Mouse (Mus musculus) midbrain, postnatal 0 days (tissue): Measurements from ENCODE around the gene Gm20518. TPM values are rescaled to one million over a fixed set of nuclear protein-coding genes. Genes with fewer than 3 reads are reported as not detected.

ENCODE experiments used
- ATAC-seq: fragments of 200-750 bp; cut with Nextera tagmentation; 2 replicates; pipeline ENCODE4 v1.8.0; 2017; ENCODE audit warnings: moderate number of reproducible peaks, mild to moderate bottlenecking, moderate TSS enrichment, moderate library complexity; ENCODE audit not compliant: low FRiP score
- DNase-seq: peaks from one replicate; pipeline ENCODE4 v3.0.0-alpha.2; 2015; ENCODE audit warnings: low spot score
- H3K27ac ChIP-seq: fragments of 300-500 bp; sonication (generic); 2 replicates; pipeline ENCODE4 v1.5.1; 2014; ENCODE audit warnings: low read depth, mild to moderate bottlenecking, low read length, mixed read lengths
- H3K27me3 ChIP-seq: fragments of 300-500 bp; sonication (generic); 2 replicates; pipeline ENCODE4 v1.6.1; 2014; ENCODE audit warnings: low read length, control low read depth, mixed read lengths; ENCODE audit not compliant: insufficient read depth
- H3K36me3 ChIP-seq: fragments of 300-500 bp; sonication (generic); 2 replicates; pipeline ENCODE4 v1.6.1; 2014; ENCODE audit warnings: low read length, control low read depth, mixed read lengths; ENCODE audit not compliant: insufficient read depth
- H3K4me1 ChIP-seq: fragments of 300-500 bp; sonication (generic); 2 replicates; pipeline ENCODE4 v1.6.1; 2014; ENCODE audit warnings: mild to moderate bottlenecking, control low read depth, antibody characterized with exemption, low read length, mixed read lengths; ENCODE audit not compliant: insufficient read depth
- H3K4me2 ChIP-seq: fragments of 300-500 bp; sonication (generic); 2 replicates; pipeline ENCODE4 v1.6.1; 2014; ENCODE audit warnings: low read depth, mild to moderate bottlenecking, low read length, mixed read lengths; ENCODE audit not compliant: poor library complexity, severe bottlenecking
- H3K4me3 ChIP-seq: fragments of 300-500 bp; sonication (generic); 2 replicates; pipeline ENCODE4 v1.5.1; 2014; ENCODE audit warnings: low read depth, mild to moderate bottlenecking, low read length, moderate library complexity
- H3K9ac ChIP-seq: fragments of 300-500 bp; sonication (generic); replicated peaks from 2 replicates; pipeline ENCODE4 v1.6.1; 2014; ENCODE audit warnings: mild to moderate bottlenecking, low read length, moderate library complexity, mixed read lengths; ENCODE audit not compliant: poor library complexity, severe bottlenecking
- H3K9me3 ChIP-seq: fragments of 300-500 bp; sonication (generic); 2 replicates; pipeline ENCODE4 v1.6.1; 2016; ENCODE audit warnings: low read length, control low read depth
- CTCF ChIP-seq: IDR thresholded peaks from 2 replicates; pipeline ENCODE4 v1.5.1; 2016; ENCODE audit warnings: antibody characterized with exemption, mild to moderate bottlenecking
- WGBS: fragments of 180-500 bp; shearing (Covaris S2); extraction: QIAGEN DNeasy Blood & Tissue Kit; methylation state at CpG from one replicate; pipeline ENCODE4 v1.1.7; 2014; 5-methylcytosine and 5-hydroxymethylcytosine counted together
- polyA plus RNA-seq: library from polyadenylated mRNA; unstranded; fragments of >200 nt; fragmentation: Nextera tagmentation; extraction: Ambion mirVana; gene quantifications from 2 replicates; pipeline ENCODE4 v1.2.1, GENCODE M21; 2015
- total RNA-seq: library from RNA; depleted of rRNA; stranded (reverse); fragments of >200 nt; gene quantifications from 2 replicates; pipeline ENCODE4 v1.2.3, GENCODE M21; 2014

The Gm20518 gene
- total and polyA plus RNA-seq, 2 experiments from 2014 or later = 0.15 to 1.6 TPM

DNA sequence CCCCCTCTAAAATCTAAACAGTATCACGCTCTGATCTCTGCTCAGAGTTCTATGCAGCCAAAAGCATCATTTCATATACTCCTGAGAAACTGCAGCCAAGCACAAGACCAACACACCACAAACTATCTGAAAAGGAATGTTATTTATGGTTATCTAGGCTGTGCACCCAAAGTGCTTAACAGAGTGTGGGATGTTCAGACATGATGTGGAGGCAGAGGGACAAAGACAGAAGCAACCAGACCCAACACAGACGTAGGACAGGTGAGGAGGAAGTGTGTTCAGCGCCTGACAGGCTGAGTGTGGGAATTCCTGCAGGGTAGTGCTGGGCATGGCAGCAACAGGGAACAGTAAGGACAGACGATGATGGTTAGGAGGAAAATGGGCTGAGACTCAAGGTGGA lies 11.9 kb downstream of the Gm20518 start:
- H3K36me3 ChIP-seq = 0 out of 2 replicates have a peak, but pooled peaks cover 5% of the 10 kb centered on the region
- DNase-seq = no peak
- no peak overlapping the region for H3K4me2 ChIP-seq
- WGBS = 92% methylated on average over 4 of the region's 4 CpGs
- H3K9ac ChIP-seq = no peak overlapping the region
- TF ChIP-seq CTCF = no peak
- H3K4me1 ChIP-seq = no peaks in the 10 kb centered on the region
- no peak overlapping the region for H3K27ac ChIP-seq
- ATAC-seq = no peak
- no peak overlapping the region for H3K4me3 ChIP-seq
- no peaks in the 10 kb centered on the region for H3K27me3 ChIP-seq
- no peaks in the 10 kb centered on the region for H3K9me3 ChIP-seq

- 93% methylated on average over 1 of the region's 1 CpGs for WGBS
- Histone ChIP-seq H3K9me3 (no peaks in the 10 kb centered on the region), H3K4me2 (no peak overlapping the region), H3K36me3 (peaks cover 8% of the 10 kb centered on the region), H3K27ac (no peak overlapping the region), H3K4me3 (no peak overlapping the region), H3K4me1 (no peaks in the 10 kb centered on the region), H3K9ac (no peak overlapping the region), H3K27me3 (no peaks in the 10 kb centered on the region)
- no peak for TF ChIP-seq CTCF
- ATAC-seq (no peak), DNase-seq (no peak)
Observed at GRCm38 (mm10) chr16:17876096-17876495, 15.4 kb downstream of the Gm20518 start.

GRCm38 (mm10) chr16:17875174-17875573 lies 16.3 kb downstream of the Gm20518 start:
- no peak for TF ChIP-seq CTCF
- H3K9me3 ChIP-seq = no peaks in the 10 kb centered on the region
- H3K4me2 ChIP-seq = no peak overlapping the region
- no peaks in the 10 kb centered on the region for H3K4me1 ChIP-seq
- H3K4me3 ChIP-seq = no peak overlapping the region
- no peak for ATAC-seq
- no peak overlapping the region for H3K27ac ChIP-seq
- DNase-seq = no peak
- H3K9ac ChIP-seq = no peak overlapping the region
- no peaks in the 10 kb centered on the region for H3K27me3 ChIP-seq
- H3K36me3 ChIP-seq = peaks cover 9% of the 10 kb centered on the region
- WGBS = 94% methylated on average over 4 of the region's 4 CpGs

DNA sequence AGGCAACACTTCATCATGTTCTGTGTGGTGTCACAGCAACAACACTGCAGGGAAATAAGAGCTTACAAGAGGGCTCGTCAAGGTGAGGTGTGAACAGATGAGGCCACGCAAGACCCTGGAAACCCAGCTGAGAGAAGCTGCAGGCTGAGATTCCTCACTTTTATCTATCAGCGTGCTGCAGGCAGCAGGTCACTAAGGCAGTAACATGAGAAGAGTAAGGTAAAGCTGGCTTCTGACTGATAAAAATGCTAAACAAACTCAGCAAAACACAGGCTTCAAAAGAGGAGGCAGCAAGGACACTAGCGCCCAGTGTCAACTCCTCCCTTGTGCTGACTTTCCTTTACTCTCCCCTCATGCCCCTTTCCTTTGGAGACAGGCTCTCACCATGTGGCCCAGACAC lies 18.5 kb downstream of the Gm20518 start:
- no peak overlapping the region for H3K4me2 ChIP-seq
- H3K9ac ChIP-seq = no peak overlapping the region
- ATAC-seq (no peak), DNase-seq (no peak)
- H3K4me1 ChIP-seq = no peaks in the 10 kb centered on the region
- no peak overlapping the region for H3K4me3 ChIP-seq
- H3K27ac ChIP-seq = no peak overlapping the region
- H3K36me3 ChIP-seq = peaks cover 19% of the 10 kb centered on the region
- H3K9me3 ChIP-seq = no peaks in the 10 kb centered on the region
- no peak for TF ChIP-seq CTCF
- 66% methylated on average over 4 of the region's 4 CpGs for WGBS
- H3K27me3 ChIP-seq = no peaks in the 10 kb centered on the region

DNA sequence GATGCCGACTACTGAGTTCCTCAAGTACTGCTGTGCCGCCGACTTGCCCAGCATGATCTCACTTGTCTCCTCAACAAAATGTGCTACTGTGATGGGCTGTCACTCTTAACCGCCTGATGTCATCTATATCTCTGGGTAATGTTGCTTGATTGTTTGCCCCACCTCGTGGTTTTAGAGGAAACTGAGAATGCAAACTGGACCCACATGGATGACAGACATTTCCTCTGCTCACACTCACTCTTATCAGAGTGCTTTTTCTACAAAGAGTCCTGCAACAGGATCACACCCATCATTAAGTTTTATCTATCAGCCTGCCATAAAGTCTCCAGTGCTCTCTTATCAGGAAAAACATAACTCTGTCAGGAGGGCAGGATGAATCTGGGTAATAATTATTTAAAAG lies 20.2 kb downstream of the Gm20518 start:
- H3K4me1 ChIP-seq = no peaks in the 10 kb centered on the region
- H3K4me2 ChIP-seq = no peak overlapping the region
- ATAC-seq (no peak), DNase-seq (no peak)
- no peak overlapping the region for H3K4me3 ChIP-seq
- H3K9ac ChIP-seq = no peak overlapping the region
- no peaks in the 10 kb centered on the region for H3K27me3 ChIP-seq
- H3K9me3 ChIP-seq = no peaks in the 10 kb centered on the region
- TF ChIP-seq CTCF = no peak
- WGBS = 87% methylated on average over 5 of the region's 5 CpGs
- H3K36me3 ChIP-seq = peaks cover 19% of the 10 kb centered on the region
- no peak overlapping the region for H3K27ac ChIP-seq

- no peak overlapping the region for H3K4me3 ChIP-seq
- DNase-seq (peak; percentile 26), ATAC-seq (no peak)
- 76% methylated on average over 6 of the region's 6 CpGs for WGBS
- H3K4me1 ChIP-seq = no peaks in the 10 kb centered on the region
- no peak overlapping the region for H3K9ac ChIP-seq
- H3K4me2 ChIP-seq = no peak overlapping the region
- H3K9me3 ChIP-seq = no peaks in the 10 kb centered on the region
- no peaks in the 10 kb centered on the region for H3K27me3 ChIP-seq
- H3K27ac ChIP-seq = no peak overlapping the region
- H3K36me3 ChIP-seq = peaks cover 13% of the 10 kb centered on the region; the same call in 1 of the 2 replicates
- TF ChIP-seq CTCF = no peak
Observed at GRCm38 (mm10) chr16:17865770-17866169, 25.7 kb downstream of the Gm20518 start.
